Mouse (Mus musculus): ENCODE data around the gene Rsph1. TPM values are rescaled to one million over a fixed set of nuclear protein-coding genes. Genes with fewer than 3 reads are reported as not detected.

Gene Rsph1
- polyA plus RNA-seq, 1 experiment from 2014 or later: 1.7 TPM

GRCm38 (mm10) chr17:31261352-31261751, 15.8 kb downstream of the Rsph1 start:
- Histone ChIP-seq H3K4me1 (ENCODE audit: control insufficient read depth, insufficient read depth, low read length) (no peaks in the 10 kb centered on the region), H3K27ac (ENCODE audit: low read depth, low read length) (no peak overlapping the region), H3K4me3 (ENCODE audit: low read depth, low read length) (no peak overlapping the region), H3K27me3 (ENCODE audit: control insufficient read depth, insufficient read depth, low read length) (no peaks in the 10 kb centered on the region), H3K36me3 (ENCODE audit: control insufficient read depth, insufficient read depth, low read length) (no peaks in the 10 kb centered on the region), H3K4me2 (ENCODE audit: low read depth) (no peak overlapping the region), H3K9ac (ENCODE audit: low read length) (no peak overlapping the region), H3K9me3 (ENCODE audit: control insufficient read depth, low read length) (no peaks in the 10 kb centered on the region)
- ATAC-seq (ENCODE audit: insufficient read depth, low FRiP score, low TSS enrichment) (no peak), DNase-seq (ENCODE audit: low spot score) (no peak)
- WGBS: 87% methylated on average over 6 of the region's 6 CpGs

- no peak for ATAC-seq (ENCODE audit: insufficient read depth, low FRiP score, low TSS enrichment)
- 81% methylated on average over 7 of the region's 7 CpGs for WGBS
- no peak overlapping the region for H3K4me3 ChIP-seq (ENCODE audit: low read depth, low read length)
- H3K9me3 ChIP-seq (ENCODE audit: control insufficient read depth, low read length): no peaks in the 10 kb centered on the region
- no peak overlapping the region for H3K27ac ChIP-seq (ENCODE audit: low read depth, low read length)
- DNase-seq (ENCODE audit: low spot score): no peak
- no peak overlapping the region for H3K4me2 ChIP-seq (ENCODE audit: low read depth)
- no peaks in the 10 kb centered on the region for H3K4me1 ChIP-seq (ENCODE audit: control insufficient read depth, insufficient read depth, low read length)
- no peak overlapping the region for H3K9ac ChIP-seq (ENCODE audit: low read length)
- H3K27me3 ChIP-seq (ENCODE audit: control insufficient read depth, insufficient read depth, low read length): no peaks in the 10 kb centered on the region
- no peaks in the 10 kb centered on the region for H3K36me3 ChIP-seq (ENCODE audit: control insufficient read depth, insufficient read depth, low read length)
Measured at GRCm38 (mm10) chr17:31260430-31260829, 16.8 kb downstream of the Rsph1 start.

GRCm38 (mm10) chr17:31259825-31260224, 17.4 kb downstream of the Rsph1 start:
- DNase-seq (ENCODE audit: low spot score): no peak
- Histone ChIP-seq H3K27me3 (ENCODE audit: control insufficient read depth, insufficient read depth, low read length) (no peaks in the 10 kb centered on the region), H3K9ac (ENCODE audit: low read length) (no peak overlapping the region), H3K27ac (ENCODE audit: low read depth, low read length) (no peak overlapping the region), H3K4me1 (ENCODE audit: control insufficient read depth, insufficient read depth, low read length) (no peaks in the 10 kb centered on the region), H3K4me2 (ENCODE audit: low read depth) (no peak overlapping the region), H3K4me3 (ENCODE audit: low read depth, low read length) (no peak overlapping the region), H3K9me3 (ENCODE audit: control insufficient read depth, low read length) (no peaks in the 10 kb centered on the region), H3K36me3 (ENCODE audit: control insufficient read depth, insufficient read depth, low read length) (no peaks in the 10 kb centered on the region)
- WGBS: 69% methylated on average over 4 of the region's 4 CpGs
- no peak for ATAC-seq (ENCODE audit: insufficient read depth, low FRiP score, low TSS enrichment)

- Histone ChIP-seq H3K27ac (ENCODE audit: low read depth, low read length) (no peak overlapping the region), H3K4me2 (ENCODE audit: low read depth) (no peak overlapping the region), H3K27me3 (ENCODE audit: control insufficient read depth, insufficient read depth, low read length) (no peaks in the 10 kb centered on the region), H3K36me3 (ENCODE audit: control insufficient read depth, insufficient read depth, low read length) (no peaks in the 10 kb centered on the region), H3K9me3 (ENCODE audit: control insufficient read depth, low read length) (no peaks in the 10 kb centered on the region), H3K9ac (ENCODE audit: low read length) (no peak overlapping the region), H3K4me3 (ENCODE audit: low read depth, low read length) (no peak overlapping the region), H3K4me1 (ENCODE audit: control insufficient read depth, insufficient read depth, low read length) (no peaks in the 10 kb centered on the region)
- ATAC-seq (ENCODE audit: insufficient read depth, low FRiP score, low TSS enrichment) (no peak), DNase-seq (ENCODE audit: low spot score) (no peak)
- 91% methylated on average over 4 of the region's 4 CpGs for WGBS
Measured at GRCm38 (mm10) chr17:31259145-31259544, 18.0 kb downstream of the Rsph1 start.

GRCm38 (mm10) chr17:31258310-31258865, 18.8 kb downstream of the Rsph1 start:
- no peaks in the 10 kb centered on the region for H3K4me1 ChIP-seq (ENCODE audit: control insufficient read depth, insufficient read depth, low read length)
- 79% methylated on average over 9 of the region's 9 CpGs for WGBS

GRCm38 (mm10) chr17:31257898-31258297, 19.3 kb downstream of the Rsph1 start:
- WGBS: 91% methylated on average over 12 of the region's 12 CpGs
- Histone ChIP-seq H3K36me3 (ENCODE audit: control insufficient read depth, insufficient read depth, low read length) (no peaks in the 10 kb centered on the region), H3K27ac (ENCODE audit: low read depth, low read length) (no peak overlapping the region), H3K4me1 (ENCODE audit: control insufficient read depth, insufficient read depth, low read length) (no peaks in the 10 kb centered on the region), H3K4me3 (ENCODE audit: low read depth, low read length) (no peak overlapping the region), H3K9ac (ENCODE audit: low read length) (no peak overlapping the region), H3K4me2 (ENCODE audit: low read depth) (no peak overlapping the region), H3K27me3 (ENCODE audit: control insufficient read depth, insufficient read depth, low read length) (no peaks in the 10 kb centered on the region), H3K9me3 (ENCODE audit: control insufficient read depth, low read length) (no peaks in the 10 kb centered on the region)
- DNase-seq (ENCODE audit: low spot score) (no peak), ATAC-seq (ENCODE audit: insufficient read depth, low FRiP score, low TSS enrichment) (no peak)

More at GRCm38 (mm10) chr17:31258310-31258865, 18.8 kb downstream of the Rsph1 start:
- Histone ChIP-seq H3K36me3 (ENCODE audit: control insufficient read depth, insufficient read depth, low read length) (no peaks in the 10 kb centered on the region), H3K9ac (ENCODE audit: low read length) (no peak overlapping the region), H3K27me3 (ENCODE audit: control insufficient read depth, insufficient read depth, low read length) (no peaks in the 10 kb centered on the region), H3K9me3 (ENCODE audit: control insufficient read depth, low read length) (no peaks in the 10 kb centered on the region), H3K4me2 (ENCODE audit: low read depth) (no peak overlapping the region), H3K4me3 (ENCODE audit: low read depth, low read length) (no peak overlapping the region), H3K27ac (ENCODE audit: low read depth, low read length) (no peak overlapping the region)
- DNase-seq (ENCODE audit: low spot score) (no peak), ATAC-seq (ENCODE audit: insufficient read depth, low FRiP score, low TSS enrichment) (no peak)

- ATAC-seq (ENCODE audit: insufficient read depth, low FRiP score, low TSS enrichment) (no peak), DNase-seq (ENCODE audit: low spot score) (no peak)
- no peak overlapping the region for H3K27ac ChIP-seq (ENCODE audit: low read depth, low read length)
- no peaks in the 10 kb centered on the region for H3K36me3 ChIP-seq (ENCODE audit: control insufficient read depth, insufficient read depth, low read length)
- no peak overlapping the region for H3K4me2 ChIP-seq (ENCODE audit: low read depth)
- H3K9me3 ChIP-seq (ENCODE audit: control insufficient read depth, low read length): no peaks in the 10 kb centered on the region
- 88% methylated on average over 1 of the region's 1 CpGs for WGBS
- no peak overlapping the region for H3K4me3 ChIP-seq (ENCODE audit: low read depth, low read length)
- no peaks in the 10 kb centered on the region for H3K27me3 ChIP-seq (ENCODE audit: control insufficient read depth, insufficient read depth, low read length)
- H3K9ac ChIP-seq (ENCODE audit: low read length): no peak overlapping the region
- H3K4me1 ChIP-seq (ENCODE audit: control insufficient read depth, insufficient read depth, low read length): no peaks in the 10 kb centered on the region
Measured at GRCm38 (mm10) chr17:31257149-31257548, 20.0 kb downstream of the Rsph1 start.

GRCm38 (mm10) chr17:31254463-31254931, 22.7 kb downstream of the Rsph1 start:
- Histone ChIP-seq H3K4me3 (ENCODE audit: low read depth, low read length) (no peak overlapping the region), H3K9ac (ENCODE audit: low read length) (no peak overlapping the region), H3K27ac (ENCODE audit: low read depth, low read length) (no peak overlapping the region), H3K9me3 (ENCODE audit: control insufficient read depth, low read length) (no peaks in the 10 kb centered on the region), H3K4me1 (ENCODE audit: control insufficient read depth, insufficient read depth, low read length) (no peaks in the 10 kb centered on the region), H3K4me2 (ENCODE audit: low read depth) (no peak overlapping the region), H3K36me3 (ENCODE audit: control insufficient read depth, insufficient read depth, low read length) (no peaks in the 10 kb centered on the region), H3K27me3 (ENCODE audit: control insufficient read depth, insufficient read depth, low read length) (no peaks in the 10 kb centered on the region)
- WGBS: 11% methylated on average over 9 of the region's 9 CpGs
- peak; percentile 45; the same call in 1 of the 2 replicates for ATAC-seq (ENCODE audit: insufficient read depth, low FRiP score, low TSS enrichment)
- peak; percentile 73 for DNase-seq (ENCODE audit: low spot score)

- H3K36me3 ChIP-seq (ENCODE audit: control insufficient read depth, insufficient read depth, low read length): no peaks in the 10 kb centered on the region
- DNase-seq (ENCODE audit: low spot score) (no peak), ATAC-seq (ENCODE audit: insufficient read depth, low FRiP score, low TSS enrichment) (no peak)
- no peaks in the 10 kb centered on the region for H3K4me1 ChIP-seq (ENCODE audit: control insufficient read depth, insufficient read depth, low read length)
- H3K9me3 ChIP-seq (ENCODE audit: control insufficient read depth, low read length): no peaks in the 10 kb centered on the region
- H3K27ac ChIP-seq (ENCODE audit: low read depth, low read length): no peak overlapping the region
- 68% methylated on average over 5 of the region's 5 CpGs for WGBS
- H3K4me2 ChIP-seq (ENCODE audit: low read depth): no peak overlapping the region
- no peaks in the 10 kb centered on the region for H3K27me3 ChIP-seq (ENCODE audit: control insufficient read depth, insufficient read depth, low read length)
- no peak overlapping the region for H3K9ac ChIP-seq (ENCODE audit: low read length)
- no peak overlapping the region for H3K4me3 ChIP-seq (ENCODE audit: low read depth, low read length)
Measured at GRCm38 (mm10) chr17:31253951-31254350, 23.2 kb downstream of the Rsph1 start.

All from neural tube, embryonic 11.5 days (tissue).